Mouse (Mus musculus) testis, adult 2 months (tissue): ENCODE results near the gene Shc4. TPM values are rescaled to one million over a fixed set of nuclear protein-coding genes. Genes with fewer than 3 reads are reported as not detected.

Source experiments
- H3K27ac ChIP-seq: fragments of 200-500 bp; 2 replicates; pipeline ENCODE4 v1.5.1; 2012; ENCODE audit warnings: low read depth, low read length; ENCODE audit not compliant: control insufficient read depth, insufficient read depth
- H3K27me3 ChIP-seq: fragments of 200-500 bp; 2 replicates; pipeline ENCODE4 v1.6.1; 2012; ENCODE audit warnings: mild to moderate bottlenecking, low read length, moderate library complexity; ENCODE audit not compliant: control insufficient read depth, insufficient read depth
- H3K36me3 ChIP-seq: fragments of 200-500 bp; 2 replicates; pipeline ENCODE4 v1.6.1; 2012; ENCODE audit warnings: mild to moderate bottlenecking, low read length; ENCODE audit not compliant: control insufficient read depth, insufficient read depth
- H3K4me1 ChIP-seq: fragments of 200-500 bp; 2 replicates; pipeline ENCODE4 v1.6.1; 2012; ENCODE audit warnings: low read length; ENCODE audit not compliant: control insufficient read depth, insufficient read depth
- H3K4me3 ChIP-seq: fragments of 200-500 bp; 2 replicates; pipeline ENCODE4 v1.5.1; 2012; ENCODE audit warnings: low read depth, mild to moderate bottlenecking, low read length, moderate library complexity, mixed read lengths; ENCODE audit not compliant: control insufficient read depth
- CTCF ChIP-seq: fragments of 200-500 bp; IDR thresholded peaks from 2 replicates; pipeline ENCODE4 v1.5.1; 2012; ENCODE audit warnings: low read depth, mild to moderate bottlenecking, inconsistent platforms, low read length, moderate library complexity; ENCODE audit not compliant: control insufficient read depth, insufficient read depth, insufficient replicate concordance
- POLR2A ChIP-seq: fragments of 200-500 bp; IDR thresholded peaks from 2 replicates; pipeline ENCODE4 v1.6.1; 2012; ENCODE audit warnings: low read depth, mild to moderate bottlenecking, inconsistent platforms, low read length, moderate library complexity; ENCODE audit not compliant: control insufficient read depth
- polyA plus RNA-seq: library from polyadenylated mRNA; depleted of rRNA; stranded (reverse); fragments of >200 nt; gene quantifications from 2 replicates; pipeline ENCODE4 v1.2.3, GENCODE M21; 2012; rRNA removed

Gene Shc4
- 4.8 and 8.5 TPM in 2 replicates for polyA plus RNA-seq

GRCm38 (mm10) chr2:125724086-125724430, at the start of gene Shc4:
TSS of gene Shc4 (minus strand) at chr2:125724148.
- Histone ChIP-seq H3K27me3 (peaks cover 2% of the 10 kb centered on the region; the same call in 1 of the 2 replicates), H3K4me3 (peak within 1 kb of the TSS; percentile 48), H3K36me3 (no peaks in the 10 kb centered on the region), H3K4me1 (peaks cover 11% of the 10 kb centered on the region), H3K27ac (peak within 1 kb of the TSS; percentile 32; the same call in 1 of the 2 replicates)
- no peak for TF ChIP-seq CTCF
- no peak for TF ChIP-seq POLR2A

GRCm38 (mm10) chr2:125765029-125765428, 41.1 kb upstream of the Shc4 start:
- Histone ChIP-seq H3K36me3 (peaks cover 4% of the 10 kb centered on the region; the same call in 1 of the 2 replicates), H3K4me1 (no peaks in the 10 kb centered on the region), H3K27me3 (no peaks in the 10 kb centered on the region), H3K27ac (no peak overlapping the region), H3K4me3 (no peak overlapping the region)
- TF ChIP-seq POLR2A (no peak), CTCF (peak; percentile 38; the same call in 1 of the 2 replicates)

- no peaks in the 10 kb centered on the region for H3K4me1 ChIP-seq
- no peaks in the 10 kb centered on the region for H3K27me3 ChIP-seq
- H3K4me3 ChIP-seq, result no peak overlapping the region
- H3K27ac ChIP-seq, result no peak overlapping the region
- peaks cover 4% of the 10 kb centered on the region; the same call in 1 of the 2 replicates for H3K36me3 ChIP-seq
- TF ChIP-seq POLR2A (no peak), CTCF (no peak)
Observed at GRCm38 (mm10) chr2:125764531-125764930, 40.6 kb upstream of the Shc4 start.

- Histone ChIP-seq H3K4me3 (no peak overlapping the region), H3K36me3 (peaks cover 4% of the 10 kb centered on the region), H3K27ac (no peak overlapping the region), H3K27me3 (no peaks in the 10 kb centered on the region), H3K4me1 (no peaks in the 10 kb centered on the region)
- TF ChIP-seq POLR2A (no peak), CTCF (no peak)
Observed at GRCm38 (mm10) chr2:125749330-125749729, 25.4 kb upstream of the Shc4 start.

- Histone ChIP-seq H3K27ac (no peak overlapping the region), H3K4me3 (no peak overlapping the region), H3K36me3 (no peaks in the 10 kb centered on the region; the same call in 1 of the 2 replicates), H3K4me1 (no peaks in the 10 kb centered on the region), H3K27me3 (no peaks in the 10 kb centered on the region)
- no peak for TF ChIP-seq CTCF
- no peak for TF ChIP-seq POLR2A
Observed at GRCm38 (mm10) chr2:125739338-125739737, 15.4 kb upstream of the Shc4 start.

GRCm38 (mm10) chr2:125738718-125739117, 14.8 kb upstream of the Shc4 start:
- no peaks in the 10 kb centered on the region; the same call in 1 of the 2 replicates for H3K36me3 ChIP-seq
- no peaks in the 10 kb centered on the region for H3K27me3 ChIP-seq
- H3K27ac ChIP-seq, result no peak overlapping the region
- TF ChIP-seq POLR2A, result no peak
- TF ChIP-seq CTCF, result no peak
- H3K4me1 ChIP-seq, result no peaks in the 10 kb centered on the region
- no peak overlapping the region for H3K4me3 ChIP-seq

GRCm38 (mm10) chr2:125736025-125736343, 12.0 kb upstream of the Shc4 start:
- no peak for TF ChIP-seq CTCF
- TF ChIP-seq POLR2A, result no peak
- no peak overlapping the region for H3K4me3 ChIP-seq
- H3K27me3 ChIP-seq, result no peaks in the 10 kb centered on the region

More at GRCm38 (mm10) chr2:125736025-125736343, 12.0 kb upstream of the Shc4 start:
- Histone ChIP-seq H3K4me1 (peaks cover 4% of the 10 kb centered on the region), H3K36me3 (no peaks in the 10 kb centered on the region; the same call in 1 of the 2 replicates), H3K27ac (no peak overlapping the region)
